Mouse (Mus musculus): ENCODE measurements around the gene Tcp11l1. TPM values are rescaled to one million over a fixed set of nuclear protein-coding genes. Genes with fewer than 3 reads are reported as not detected.

The Tcp11l1 gene
- 0.35 TPM for polyA plus RNA-seq (2017; shearing (Covaris generic))

DNA sequence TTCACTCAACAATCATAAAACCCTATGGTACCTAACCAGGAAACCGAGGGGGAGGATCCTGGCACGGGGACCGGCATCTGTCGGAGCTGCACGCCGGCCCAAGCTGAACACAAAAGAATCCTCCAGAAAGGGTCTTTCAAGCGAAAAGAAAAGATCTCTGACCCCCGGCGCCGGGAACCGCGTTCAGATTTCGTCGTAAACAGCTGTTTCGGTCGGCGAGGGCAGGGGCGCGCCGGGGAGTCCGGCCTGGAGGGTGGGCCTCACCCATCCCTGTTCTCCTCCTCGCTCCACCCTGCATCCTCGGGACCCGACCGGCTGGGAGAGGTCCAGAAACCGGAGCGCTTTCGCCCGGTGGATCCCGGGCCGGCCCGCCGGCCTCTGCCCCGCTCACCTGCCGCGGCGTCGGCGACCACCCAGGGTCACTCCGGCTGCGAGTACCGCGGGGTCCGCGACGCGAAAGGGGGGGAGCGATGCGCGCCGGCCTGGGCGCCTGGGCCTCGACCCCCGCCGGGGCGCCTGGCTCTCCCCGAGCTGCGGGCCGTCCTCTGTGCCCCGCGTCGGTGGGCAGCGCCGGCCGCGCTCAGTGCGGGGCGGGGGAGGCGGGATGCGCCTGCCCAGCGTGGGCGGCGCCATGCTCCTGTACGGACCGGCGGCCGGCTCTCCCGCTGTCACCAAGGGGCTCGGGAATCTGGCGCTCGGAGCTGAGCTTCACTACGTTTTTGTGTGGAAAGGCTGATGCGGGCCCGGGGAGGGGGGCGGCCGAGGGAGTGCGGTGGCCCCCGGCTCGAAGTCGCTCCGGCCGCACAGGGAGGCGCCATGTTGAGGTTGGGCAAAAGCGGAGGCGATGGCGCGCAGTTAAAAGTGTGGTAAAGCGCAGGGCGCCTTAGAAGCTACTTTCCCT lies at the start of gene Tcp11l1:
TSS of gene Tcp11l1 (minus strand) at position 585 of the 901 bp plus-strand sequence.

GRCm38 (mm10) chr2:104742741-104743064 lies 30.7 kb upstream of the Tcp11l1 start, which contains the start of gene Depdc7:
Gene Depdc7 (minus strand): TSS chr2:104742878.

GRCm38 (mm10) chr2:104716279-104716678 lies 4.3 kb upstream of the Tcp11l1 start, which contains the start of gene Pin1rt1:
Gene Pin1rt1 (minus strand): TSS chr2:104716379.

Other genes with a start within 250 kb of the Tcp11l1 start
- gene Hipk3, start 217.7 kb downstream of the Tcp11l1 start, polyA plus RNA-seq (2017; shearing (Covaris generic)): 13.9 TPM
- gene Cstf3, start 121.6 kb downstream of the Tcp11l1 start, polyA plus RNA-seq (2017; shearing (Covaris generic)): 80.8 TPM
- gene Pin1rt1, start 4.2 kb upstream of the Tcp11l1 start, polyA plus RNA-seq (2017; shearing (Covaris generic)): not detected
- gene Depdc7, start 30.7 kb upstream of the Tcp11l1 start, polyA plus RNA-seq (2017; shearing (Covaris generic)): not detected
- 1.1 TPM for gene Qser1, start 104.6 kb upstream of the Tcp11l1 start, polyA plus RNA-seq (2017; shearing (Covaris generic))
- gene Prrg4, start 137.7 kb upstream of the Tcp11l1 start, polyA plus RNA-seq (2017; shearing (Covaris generic)): 3.5 TPM
- 1.6 TPM for gene Ccdc73, start 155.6 kb upstream of the Tcp11l1 start, polyA plus RNA-seq (2017; shearing (Covaris generic))